Mouse (Mus musculus) T-cell, adult 2 months (primary cell): ENCODE data around the gene Car6.

Experiments
- DNase-seq: peaks from one replicate; pipeline ENCODE4 v3.0.0; 2022; ENCODE audit warnings: low spot score

Gene Car6

GRCm38 (mm10) chr4:150178131-150178530 lies 23.0 kb downstream of the Car6 start:
- no peak for DNase-seq

- DNase-seq: no peak
Measured at GRCm38 (mm10) chr4:150177122-150177521, 24.0 kb downstream of the Car6 start.

- DNase-seq: peak; percentile 35
Measured at GRCm38 (mm10) chr4:150176535-150176934, 24.6 kb downstream of the Car6 start.

GRCm38 (mm10) chr4:150174027-150174426 lies 27.1 kb downstream of the Car6 start:
- DNase-seq: no peak

GRCm38 (mm10) chr4:150173281-150173680 lies 27.9 kb downstream of the Car6 start:
- DNase-seq: peak; percentile 29

GRCm38 (mm10) chr4:150172107-150172506 lies 29.0 kb downstream of the Car6 start:
- DNase-seq: no peak

GRCm38 (mm10) chr4:150168406-150168805 lies 32.7 kb downstream of the Car6 start:
- no peak for DNase-seq

GRCm38 (mm10) chr4:150164875-150165274 lies 36.3 kb downstream of the Car6 start:
- DNase-seq: no peak

GRCm38 (mm10) chr4:150162561-150163169 lies 38.5 kb downstream of the Car6 start:
- DNase-seq: no peak

GRCm38 (mm10) chr4:150159458-150159857 lies 41.7 kb downstream of the Car6 start:
- no peak for DNase-seq

GRCm38 (mm10) chr4:150157348-150157882 lies 43.7 kb downstream of the Car6 start:
- no peak for DNase-seq

GRCm38 (mm10) chr4:150155731-150156130 lies 45.4 kb downstream of the Car6 start:
- no peak for DNase-seq

GRCm38 (mm10) chr4:150155301-150155700 lies 45.8 kb downstream of the Car6 start:
- DNase-seq: no peak

GRCm38 (mm10) chr4:150152483-150152882 lies 48.6 kb downstream of the Car6 start:
- DNase-seq: no peak

GRCm38 (mm10) chr4:150151045-150151444 lies 50.1 kb downstream of the Car6 start:
- no peak for DNase-seq

- no peak for DNase-seq
Measured at GRCm38 (mm10) chr4:150146286-150146685, 54.8 kb downstream of the Car6 start.

- no peak for DNase-seq
Measured at GRCm38 (mm10) chr4:150144242-150144641, 56.9 kb downstream of the Car6 start.

GRCm38 (mm10) chr4:150140346-150140745 lies 60.8 kb downstream of the Car6 start:
- DNase-seq: no peak

GRCm38 (mm10) chr4:150139090-150139489 lies 62.0 kb downstream of the Car6 start:
- DNase-seq: no peak

GRCm38 (mm10) chr4:150138084-150138543 lies 63.0 kb downstream of the Car6 start:
- DNase-seq: peak; percentile 37

GRCm38 (mm10) chr4:150137368-150138083 lies 63.6 kb downstream of the Car6 start:
- no peak for DNase-seq
